Mouse (Mus musculus) CH12.LX (cell line): ENCODE measurements at regions not wholly inside any gene's neighbourhood (a gene's known extent, or its start where the extent isn't known, plus 50 kb on each side); places are given as distances from the start of the nearest gene placed in this dataset.
A peak's percentile ranks its signal among the peaks of the same experiment; 100 is the strongest.

Experiments
- DNase-seq: peaks from one replicate; pipeline ENCODE4 v3.0.0-alpha.2; 2013; ENCODE audit errors: extremely low read depth
- H3K27ac ChIP-seq: 2 replicates; pipeline ENCODE4 v1.5.1; 2012; ENCODE audit warnings: low read depth, mild to moderate bottlenecking, control low read depth, moderate library complexity; ENCODE audit not compliant: insufficient read depth
- H3K27me3 ChIP-seq: replicated peaks from 2 replicates; pipeline ENCODE3; 2012; ENCODE audit warnings: inconsistent platforms
- H3K36me3 ChIP-seq, 2 experiments: replicated peaks in 1 of 2; 2 replicates each; pipeline versions ENCODE3 to v1.6.1; 2012; ENCODE audit warnings: inconsistent platforms in 1 of 2, low read length in 1 of 2, mild to moderate bottlenecking in 1 of 2, mixed read lengths in 1 of 2, moderate library complexity in 1 of 2; ENCODE audit not compliant: control insufficient read depth in 1 of 2, insufficient read depth in 1 of 2
- H3K4me1 ChIP-seq, 2 experiments: 2 replicates each; pipeline ENCODE4 v1.6.1; 2012; ENCODE audit warnings: inconsistent platforms in 1 of 2, moderate library complexity in 1 of 2; ENCODE audit not compliant: insufficient read depth in 2 of 2, control insufficient read depth in 1 of 2
- H3K4me2 ChIP-seq: 2 replicates; pipeline ENCODE4 v1.6.1; 2012; ENCODE audit warnings: low read depth, mild to moderate bottlenecking, control low read depth; ENCODE audit not compliant: poor library complexity, insufficient read depth, severe bottlenecking
- H3K4me3 ChIP-seq, 3 experiments: fragments of 150-350 bp in 1 of 3; sonication (generic) in 1 of 3; replicated peaks in 1 of 3; 2 replicates each; pipeline versions ENCODE3 to v1.5.1; 2011 to 2012; ENCODE audit warnings: low read depth in 2 of 3, low read length in 2 of 3, mild to moderate bottlenecking in 2 of 3, moderate library complexity in 2 of 3, control low read depth in 1 of 3, improper control_type of control experiment in 1 of 3, inconsistent platforms in 1 of 3, mixed read lengths in 1 of 3; ENCODE audit not compliant: poor library complexity in 1 of 3
- H3K79me2 ChIP-seq: replicated peaks from 2 replicates; pipeline ENCODE4 v1.6.1; 2012; ENCODE audit warnings: mild to moderate bottlenecking, moderate library complexity; ENCODE audit not compliant: control insufficient read depth, poor library complexity, insufficient read depth, severe bottlenecking; ENCODE audit errors: extremely low read depth
- H3K9ac ChIP-seq: 2 replicates; pipeline ENCODE4 v1.6.1; 2012; ENCODE audit warnings: low read depth, mild to moderate bottlenecking, control low read depth, moderate library complexity; ENCODE audit not compliant: insufficient read depth
- H3K9me3 ChIP-seq: replicated peaks from 2 replicates; pipeline ENCODE3; 2012; ENCODE audit warnings: low read length, inconsistent platforms, mixed read lengths
- BHLHE40 ChIP-seq: IDR thresholded peaks from 2 replicates; pipeline ENCODE4 v1.6.1; 2011; ENCODE audit warnings: mild to moderate bottlenecking, low read depth, low read length, improper control_type of control experiment
- CHD1 ChIP-seq: IDR thresholded peaks from 2 replicates; pipeline ENCODE4 v1.6.1; 2012; ENCODE audit warnings: low read depth, low read length, improper control_type of control experiment, inconsistent platforms
- CHD2 ChIP-seq: IDR thresholded peaks from 2 replicates; pipeline ENCODE4 v1.6.1; 2011; ENCODE audit warnings: low read length, improper control_type of control experiment
- CTCF ChIP-seq, 2 experiments: IDR thresholded peaks in 1 of 2; conservative IDR thresholded peaks in 1 of 2; 2 replicates each; pipeline ENCODE4 v1.5.1; 2011 to 2012; ENCODE audit warnings: low read depth in 2 of 2, low read length in 2 of 2, improper control_type of control experiment in 1 of 2, inconsistent platforms in 1 of 2, mild to moderate bottlenecking in 1 of 2, moderate library complexity in 1 of 2
- E2F4 ChIP-seq: IDR thresholded peaks from 2 replicates; pipeline ENCODE4 v1.6.1; 2011; ENCODE audit warnings: low read depth, low read length, improper control_type of control experiment; ENCODE audit not compliant: insufficient replicate concordance
- ELF1 ChIP-seq: IDR thresholded peaks from 2 replicates; pipeline ENCODE4 v1.6.1; 2014; ENCODE audit warnings: low read depth, mild to moderate bottlenecking, inconsistent platforms, low read length, improper control_type of control experiment
- EP300 ChIP-seq: IDR thresholded peaks from 2 replicates; pipeline ENCODE4 v1.6.1; 2011; ENCODE audit warnings: low read length, improper control_type of control experiment
- ETS1 ChIP-seq: conservative IDR thresholded peaks from 2 replicates; pipeline ENCODE4 v1.6.1; 2012; ENCODE audit warnings: low read depth, mild to moderate bottlenecking, inconsistent platforms, low read length, improper control_type of control experiment, moderate library complexity
- GABPA ChIP-seq: IDR thresholded peaks from 2 replicates; pipeline ENCODE4 v1.6.1; 2012; ENCODE audit warnings: low read depth, low read length, improper control_type of control experiment, inconsistent platforms; ENCODE audit not compliant: insufficient replicate concordance
- HCFC1 ChIP-seq: IDR thresholded peaks from 2 replicates; pipeline ENCODE4 v1.6.1; 2012; ENCODE audit warnings: low read depth, mild to moderate bottlenecking, inconsistent platforms, low read length, improper control_type of control experiment
- IRF4 ChIP-seq: IDR thresholded peaks from 2 replicates; pipeline ENCODE4 v1.6.1; 2014; ENCODE audit warnings: low read depth, mild to moderate bottlenecking, inconsistent platforms, low read length, improper control_type of control experiment
- JUN ChIP-seq: IDR thresholded peaks from 2 replicates; pipeline ENCODE4 v1.6.1; 2011; ENCODE audit warnings: low read depth, mild to moderate bottlenecking, low read length, improper control_type of control experiment, moderate library complexity; ENCODE audit not compliant: insufficient read depth
- JUND ChIP-seq: conservative IDR thresholded peaks from 2 replicates; pipeline ENCODE4 v1.6.1; 2011; ENCODE audit warnings: low read depth, low read length, improper control_type of control experiment
- KAT2A ChIP-seq: IDR thresholded peaks from 2 replicates; pipeline ENCODE4 v1.6.1; 2012; ENCODE audit warnings: low read length, improper control_type of control experiment, inconsistent platforms; ENCODE audit not compliant: insufficient replicate concordance
- MAFK ChIP-seq: IDR thresholded peaks from 2 replicates; pipeline ENCODE4 v1.6.1; 2011; ENCODE audit warnings: low read length, improper control_type of control experiment; ENCODE audit not compliant: insufficient replicate concordance
- MAX ChIP-seq: IDR thresholded peaks from 2 replicates; pipeline ENCODE4 v1.6.1; 2011; ENCODE audit warnings: low read length, improper control_type of control experiment
- MAZ ChIP-seq: IDR thresholded peaks from 2 replicates; pipeline ENCODE4 v1.6.1; 2012; ENCODE audit warnings: low read depth, mild to moderate bottlenecking, inconsistent platforms, low read length, improper control_type of control experiment, moderate library complexity
- MEF2A ChIP-seq: IDR thresholded peaks from 2 replicates; pipeline ENCODE4 v1.6.1; 2014; ENCODE audit warnings: low read depth, mild to moderate bottlenecking, inconsistent platforms, low read length, improper control_type of control experiment, borderline replicate concordance
- MXI1 ChIP-seq: IDR thresholded peaks from 2 replicates; pipeline ENCODE4 v1.6.1; 2011; ENCODE audit warnings: mild to moderate bottlenecking, low read depth, low read length, improper control_type of control experiment
- MYC ChIP-seq: IDR thresholded peaks from 2 replicates; pipeline ENCODE4 v1.6.1; 2011; ENCODE audit warnings: low read depth, mild to moderate bottlenecking, improper control_type of control experiment, low read length
- NELFE ChIP-seq: IDR thresholded peaks from 2 replicates; pipeline ENCODE4 v1.6.1; 2011; ENCODE audit warnings: low read depth, low read length, improper control_type of control experiment
- NRF1 ChIP-seq: IDR thresholded peaks from 2 replicates; pipeline ENCODE4 v1.6.1; 2014; ENCODE audit warnings: low read depth, mild to moderate bottlenecking, inconsistent platforms, low read length, improper control_type of control experiment, moderate library complexity
- PAX5 ChIP-seq: IDR thresholded peaks from 2 replicates; pipeline ENCODE4 v1.6.1; 2012; ENCODE audit warnings: low read length, inconsistent platforms, mixed read lengths
- POLR2A ChIP-seq: IDR thresholded peaks from 2 replicates; pipeline ENCODE4 v1.6.1; 2011; ENCODE audit warnings: low read depth, mild to moderate bottlenecking, improper control_type of control experiment, low read length
- POLR2AphosphoS2 ChIP-seq: IDR thresholded peaks from 2 replicates; pipeline ENCODE4 v1.6.1; 2011; ENCODE audit warnings: low read depth, low read length, improper control_type of control experiment
- RAD21 ChIP-seq: IDR thresholded peaks from 2 replicates; pipeline ENCODE4 v1.6.1; 2011; ENCODE audit warnings: low read depth, mild to moderate bottlenecking, low read length, improper control_type of control experiment, moderate library complexity
- RCOR1 ChIP-seq: conservative IDR thresholded peaks from 2 replicates; pipeline ENCODE4 v1.6.1; 2012; ENCODE audit warnings: low read depth, mild to moderate bottlenecking, inconsistent platforms, low read length, improper control_type of control experiment
- SIN3A ChIP-seq: IDR thresholded peaks from 2 replicates; pipeline ENCODE4 v1.6.1; 2012; ENCODE audit warnings: low read length, improper control_type of control experiment, inconsistent platforms
- SMC3 ChIP-seq: IDR thresholded peaks from 2 replicates; pipeline ENCODE4 v1.6.1; 2011; ENCODE audit warnings: low read depth, low read length, improper control_type of control experiment
- TBP ChIP-seq: conservative IDR thresholded peaks from 2 replicates; pipeline ENCODE4 v1.6.1; 2011; ENCODE audit warnings: low read depth, low read length, improper control_type of control experiment
- TCF12 ChIP-seq: IDR thresholded peaks from 2 replicates; pipeline ENCODE4 v1.6.1; 2014; ENCODE audit warnings: low read depth, mild to moderate bottlenecking, inconsistent platforms, low read length, improper control_type of control experiment
- UBTF ChIP-seq: IDR thresholded peaks from 2 replicates; pipeline ENCODE4 v1.6.1; 2012; ENCODE audit warnings: low read depth, mild to moderate bottlenecking, inconsistent platforms, low read length, improper control_type of control experiment, moderate library complexity
- USF1 ChIP-seq: IDR thresholded peaks from 2 replicates; pipeline ENCODE4 v1.6.1; 2014; ENCODE audit warnings: low read depth, mild to moderate bottlenecking, inconsistent platforms, low read length, improper control_type of control experiment
- USF2 ChIP-seq: conservative IDR thresholded peaks from 2 replicates; pipeline ENCODE4 v1.6.1; 2011; ENCODE audit warnings: low read depth, low read length, improper control_type of control experiment
- ZC3H11A ChIP-seq: IDR thresholded peaks from 2 replicates; pipeline ENCODE4 v1.6.1; 2012; ENCODE audit warnings: low read depth, mild to moderate bottlenecking, inconsistent platforms, low read length, improper control_type of control experiment
- ZKSCAN1 ChIP-seq: IDR thresholded peaks from 2 replicates; pipeline ENCODE4 v1.6.1; 2012; ENCODE audit warnings: low read depth, inconsistent platforms, low read length, improper control_type of control experiment, borderline replicate concordance
- ZMIZ1 ChIP-seq: IDR thresholded peaks from 2 replicates; pipeline ENCODE4 v1.6.1; 2012; ENCODE audit warnings: low read depth, mild to moderate bottlenecking, inconsistent platforms, low read length, improper control_type of control experiment
- ZNF384 ChIP-seq: IDR thresholded peaks from 2 replicates; pipeline ENCODE4 v1.6.1; 2012; ENCODE audit warnings: low read depth, low read length, improper control_type of control experiment, inconsistent platforms
- dilution Hi-C: fragments of 300-500 bp; cut with MboI; formaldehyde crosslinking; loops from 2 replicates; pipeline ENCODE4 v1.14.3; 2020; ENCODE audit warnings: low sequenced_read_pairs; ENCODE audit not compliant: extremely low pct_unique_long_range_greater_than_20kb, extremely low pct_ligation_motif_present
- in situ Hi-C: fragments of 300-500 bp; cut with MboI; formaldehyde crosslinking; loops from 3 replicates; pipeline ENCODE4 v1.14.3; 2019; ENCODE audit warnings: low sequenced_read_pairs, low pct_ligation_motif_present, low pct_unique_long_range_greater_than_20kb, mixed read lengths

- dilution Hi-C loops (no loop called here), in situ Hi-C loops (loop anchor here (25.0 kb wide), 1 partner anchor 722 kb away; no protein-coding TSS in a partner anchor)
- no peaks in the 10 kb centered on the region for H3K79me2 ChIP-seq
- no peak overlapping the region for H3K4me3 ChIP-seq
- DNase-seq: peak; percentile 93
- peak overlapping the region; percentile 38 for H3K9ac ChIP-seq
- peak overlapping the region; percentile 39; the same call in 1 of the 2 replicates for H3K4me2 ChIP-seq
- peaks cover 14 to 49% of the 10 kb centered on the region in 2 experiments for H3K4me1 ChIP-seq
- H3K9me3 ChIP-seq: peaks cover 3% of the 10 kb centered on the region
- no peaks in the 10 kb centered on the region for H3K27me3 ChIP-seq
- H3K36me3 ChIP-seq: no peaks in the 10 kb centered on the region
- TF ChIP-seq POLR2AphosphoS2: no peak
- peak; percentile 70 for TF ChIP-seq MAFK
- TF ChIP-seq TCF12: peak; percentile 97
- peak; percentile 74 for TF ChIP-seq TBP
- peak; percentile 59; the same call in 1 of the 2 replicates for TF ChIP-seq ZMIZ1
- TF ChIP-seq JUN: peak; percentile 68
- TF ChIP-seq ELF1: peak; percentile 88
- peak; percentile 97 for TF ChIP-seq ETS1
- TF ChIP-seq JUND: peak; percentile 31; the same call in 1 of the 2 replicates
- peak; percentile 56; the same call in 1 of the 2 replicates for TF ChIP-seq MXI1
- peak; percentile 63; the same call in 1 of the 2 replicates for TF ChIP-seq CHD1
- no peak for TF ChIP-seq ZKSCAN1
- peak; percentile 79 for TF ChIP-seq SIN3A
- no peak for TF ChIP-seq CTCF (conservative IDR thresholded peaks at IDR 0.05 in 1 of 2, IDR thresholded peaks at IDR 0.05 in 1 of 2; ENCODE audit: low read depth in 2 of 2, low read length in 2 of 2)
- TF ChIP-seq UBTF: no peak
- no peak for TF ChIP-seq GABPA
- TF ChIP-seq USF2: no peak
- no peak for TF ChIP-seq PAX5
- 0 out of 2 replicates have a peak, but pooled peaks have one; percentile 57 for TF ChIP-seq E2F4
- TF ChIP-seq NRF1: 0 out of 2 replicates have a peak, but pooled peaks have one; percentile 34
- TF ChIP-seq MYC: peak; percentile 69; the same call in 1 of the 2 replicates
- 0 out of 2 replicates have a peak, but pooled peaks have one; percentile 66 for TF ChIP-seq KAT2A
- TF ChIP-seq EP300: peak; percentile 97
- peak; percentile 78 for TF ChIP-seq CHD2
- TF ChIP-seq MAZ: peak; percentile 74
- TF ChIP-seq SMC3: peak; percentile 14; the same call in 1 of the 2 replicates
- TF ChIP-seq MAX: peak; percentile 83
- TF ChIP-seq IRF4: peak; percentile 85
- TF ChIP-seq MEF2A: peak; percentile 94
- peak; percentile 48; the same call in 1 of the 2 replicates for TF ChIP-seq ZNF384
- TF ChIP-seq USF1: no peak
- no peak; the same call in 1 of the 2 replicates for TF ChIP-seq NELFE
- peak; percentile 94 for TF ChIP-seq RCOR1
- TF ChIP-seq BHLHE40: peak; percentile 82
- no peak; the same call in 1 of the 2 replicates for TF ChIP-seq RAD21
- TF ChIP-seq HCFC1: peak; percentile 57; the same call in 1 of the 2 replicates
- TF ChIP-seq POLR2A: 0 out of 2 replicates have a peak, but pooled peaks have one; percentile 43
- no peak for TF ChIP-seq ZC3H11A
- peak overlapping the region; percentile 53; the same call in 1 of the 2 replicates for H3K27ac ChIP-seq
Observed at GRCm38 (mm10) chr7:113133891-113134290, 73.4 kb upstream of the Arntl start.
